Mouse (Mus musculus) thymus, adult 2 months (tissue): ENCODE data around the gene Dst.

Experiments used
- CTCF ChIP-seq: fragments of 200-500 bp; IDR thresholded peaks from 2 replicates; pipeline ENCODE4 v1.5.1; 2012; ENCODE audit warnings: mild to moderate bottlenecking, control low read depth, low read length, moderate library complexity, borderline replicate concordance; ENCODE audit not compliant: control insufficient read depth, poor library complexity, insufficient read depth; ENCODE audit errors: extremely low read depth
- POLR2A ChIP-seq: fragments of 200-500 bp; IDR thresholded peaks from 2 replicates; pipeline ENCODE4 v1.6.1; 2012; ENCODE audit warnings: mild to moderate bottlenecking, low read length, control low read depth, moderate library complexity; ENCODE audit not compliant: control insufficient read depth, poor library complexity, insufficient read depth; ENCODE audit errors: extremely low read depth

DNA sequence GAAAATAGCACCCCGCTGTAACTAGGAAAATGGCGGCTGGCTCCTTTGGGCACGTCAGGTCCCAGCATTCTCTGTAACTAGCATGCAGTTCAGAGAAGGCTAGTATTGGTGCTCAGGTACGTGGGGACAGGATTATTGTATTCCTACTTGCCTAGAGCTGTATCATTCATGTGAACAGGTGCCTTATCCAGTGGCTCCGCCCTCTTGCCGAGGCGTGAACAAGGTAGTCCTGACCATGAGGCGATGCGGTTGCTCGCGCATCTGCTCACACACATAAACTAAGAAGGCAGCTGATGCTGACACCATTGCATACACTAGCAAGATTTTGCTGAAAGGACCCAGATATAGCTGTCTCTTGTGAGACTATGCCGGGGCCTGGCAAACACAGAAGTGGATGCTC is 401.4 kb downstream of the Dst start:
- TF ChIP-seq CTCF (no peak), POLR2A (no peak)
